Mouse (Mus musculus): ENCODE results near the gene Cyp2b13. TPM values are rescaled to one million over a fixed set of nuclear protein-coding genes. Genes with fewer than 3 reads are reported as not detected.

The Cyp2b13 gene
- polyA plus RNA-seq (2015; fragmentation: Illumina TruSeq; extraction: RNeasy Lipid Tissue Mini Kit (QIAGEN cat#74804); ENCODE audit: low read depth, low replicate concordance) = not detected

GRCm38 (mm10) chr7:26061197-26061596 is at the start of gene Cyp2b13:
TSS of gene Cyp2b13 (plus strand) at chr7:26061497.

Other genes starting within 250 kb of the Cyp2b13 start
- 6.3 TPM for gene Cyp2s1, start 244.6 kb upstream of the Cyp2b13 start, polyA plus RNA-seq (2015; fragmentation: Illumina TruSeq; extraction: RNeasy Lipid Tissue Mini Kit (QIAGEN cat#74804); ENCODE audit: low read depth, low replicate concordance)
- not detected for gene Cyp2b10, start 163.9 kb upstream of the Cyp2b13 start, polyA plus RNA-seq (2015; fragmentation: Illumina TruSeq; extraction: RNeasy Lipid Tissue Mini Kit (QIAGEN cat#74804); ENCODE audit: low read depth, low replicate concordance)
- gene Cyp2b9, start 111.9 kb downstream of the Cyp2b13 start, polyA plus RNA-seq (2015; fragmentation: Illumina TruSeq; extraction: RNeasy Lipid Tissue Mini Kit (QIAGEN cat#74804); ENCODE audit: low read depth, low replicate concordance) = not detected
- not detected for gene Vmn1r184, start 198.8 kb downstream of the Cyp2b13 start, polyA plus RNA-seq (2015; fragmentation: Illumina TruSeq; extraction: RNeasy Lipid Tissue Mini Kit (QIAGEN cat#74804); ENCODE audit: low read depth, low replicate concordance)
- not detected for gene Cyp2a4, start 245.7 kb downstream of the Cyp2b13 start, polyA plus RNA-seq (2015; fragmentation: Illumina TruSeq; extraction: RNeasy Lipid Tissue Mini Kit (QIAGEN cat#74804); ENCODE audit: low read depth, low replicate concordance)